Mouse (Mus musculus): ENCODE data around the gene Itfg1.
"Not testable (repeated sequence)": the region's sequence is repeated elsewhere in the genome, so short reads cannot be mapped to it uniquely, and the experiment has no call there.

Itfg1 gene

GRCm38 (mm10) chr8:85840657-85841488 is at the start of gene Itfg1, which contains the start of gene Phkb:
Itfg1 (minus strand) TSS chr8:85840921.
Phkb (plus strand) TSS chr8:85840959.
- peak; percentile 89 for DNase-seq (ENCODE audit: low read depth, low spot score)

GRCm38 (mm10) chr8:85884811-85885210 is 44.1 kb upstream of the Itfg1 start:
- no peak for DNase-seq (ENCODE audit: low read depth, low spot score)

GRCm38 (mm10) chr8:85879624-85880023 is 38.9 kb upstream of the Itfg1 start:
- no peak for DNase-seq (ENCODE audit: low read depth, low spot score)

- no peak for DNase-seq (ENCODE audit: low read depth, low spot score)
These were observed 37.3 kb upstream of the Itfg1 start for GRCm38 (mm10) chr8:85877976-85878375.

- peak; percentile 80 for DNase-seq (ENCODE audit: low read depth, low spot score)
These were observed 30.9 kb upstream of the Itfg1 start for GRCm38 (mm10) chr8:85871660-85872059.

- peak; percentile 20 for DNase-seq (ENCODE audit: low read depth, low spot score)
These were observed 21.7 kb upstream of the Itfg1 start for GRCm38 (mm10) chr8:85862381-85862780.

- no peak for DNase-seq (ENCODE audit: low read depth, low spot score)
These were observed 19.9 kb upstream of the Itfg1 start for GRCm38 (mm10) chr8:85860612-85861011.

GRCm38 (mm10) chr8:85857227-85857896 is 16.6 kb upstream of the Itfg1 start:
- not testable (repeated sequence) for DNase-seq (ENCODE audit: low read depth, low spot score)

- DNase-seq (ENCODE audit: low read depth, low spot score): no peak
These were observed 13.8 kb upstream of the Itfg1 start for GRCm38 (mm10) chr8:85854220-85855123.

- no peak for DNase-seq (ENCODE audit: low read depth, low spot score)
These were observed 5.2 kb upstream of the Itfg1 start for GRCm38 (mm10) chr8:85845887-85846286.

- peak; percentile 50 for DNase-seq (ENCODE audit: low read depth, low spot score)
These were observed 721 bp upstream of the Itfg1 start for GRCm38 (mm10) chr8:85841489-85841795.

GRCm38 (mm10) chr8:85839916-85840656 is 635 bp downstream of the Itfg1 start:
- no peak for DNase-seq (ENCODE audit: low read depth, low spot score)

- DNase-seq (ENCODE audit: low read depth, low spot score): no peak
These were observed 27.1 kb downstream of the Itfg1 start for GRCm38 (mm10) chr8:85813621-85814020.

- no peak for DNase-seq (ENCODE audit: low read depth, low spot score)
These were observed 39.3 kb downstream of the Itfg1 start for GRCm38 (mm10) chr8:85801408-85801807.

GRCm38 (mm10) chr8:85800164-85800563 is 40.6 kb downstream of the Itfg1 start:
- no peak for DNase-seq (ENCODE audit: low read depth, low spot score)

- DNase-seq (ENCODE audit: low read depth, low spot score): not testable (repeated sequence)
These were observed 44.3 kb downstream of the Itfg1 start for GRCm38 (mm10) chr8:85796392-85796791.

GRCm38 (mm10) chr8:85788341-85788740 is 52.4 kb downstream of the Itfg1 start:
- DNase-seq (ENCODE audit: low read depth, low spot score): no peak

GRCm38 (mm10) chr8:85787909-85788308 is 52.8 kb downstream of the Itfg1 start:
- DNase-seq (ENCODE audit: low read depth, low spot score): no peak

- DNase-seq (ENCODE audit: low read depth, low spot score): no peak
These were observed 55.2 kb downstream of the Itfg1 start for GRCm38 (mm10) chr8:85785506-85785905.

GRCm38 (mm10) chr8:85783871-85784270 is 56.9 kb downstream of the Itfg1 start:
- no peak for DNase-seq (ENCODE audit: low read depth, low spot score)

GRCm38 (mm10) chr8:85780091-85780490 is 60.6 kb downstream of the Itfg1 start:
- DNase-seq (ENCODE audit: low read depth, low spot score): no peak

Data from 3T3-L1 (cell line).